Mouse (Mus musculus) liver, embryonic 14 days (tissue): ENCODE data around the gene Gm15294. TPM values are rescaled to one million over a fixed set of nuclear protein-coding genes. Genes with fewer than 3 reads are reported as not detected.

Experiments used
- polyA plus RNA-seq: library from polyadenylated mRNA; depleted of rRNA; stranded (reverse); fragments of >200 nt; gene quantifications from 2 replicates; pipeline ENCODE4 v1.2.3, GENCODE M21; 2012; rRNA removed

Gm15294 gene
- not detected in 2 replicates for polyA plus RNA-seq

DNA sequence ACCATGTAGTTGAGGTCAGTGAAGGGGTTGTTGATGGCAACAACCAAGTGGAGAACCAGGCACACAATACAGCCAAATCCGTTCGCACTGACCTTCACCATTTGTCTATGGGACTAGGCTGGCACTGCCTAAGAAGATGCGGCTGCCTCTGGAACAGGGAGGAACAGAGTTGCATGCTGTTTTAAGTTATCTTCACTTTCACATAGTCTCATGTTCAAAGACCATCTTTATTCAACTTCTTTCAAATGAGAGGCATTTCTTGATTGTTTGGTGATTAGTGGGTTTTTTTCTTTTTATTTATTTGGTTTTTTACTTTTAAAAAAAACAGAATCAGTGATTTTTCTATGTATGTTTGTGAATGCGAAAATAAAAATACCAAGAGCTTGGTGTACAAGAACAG lies at the start of gene Gm15294:
TSS of gene Gm15294 (minus strand) at position 101 of the 400 bp plus-strand sequence.

Other genes with a start within 250 kb of the Gm15294 start
- gene Irs4, start 150.0 kb downstream of the Gm15294 start, polyA plus RNA-seq = under 0.01 TPM in 1 of 2 replicates, not detected in the other